Mouse (Mus musculus) fat pad, adult 2 months (tissue): ENCODE results near the gene Sigirr.

Experiments
- DNase-seq: peaks from one replicate; pipeline ENCODE4 v3.0.0-alpha.2; 2011; ENCODE audit warnings: low read depth, low spot score; ENCODE audit errors: extremely low read depth

The Sigirr gene

DNA sequence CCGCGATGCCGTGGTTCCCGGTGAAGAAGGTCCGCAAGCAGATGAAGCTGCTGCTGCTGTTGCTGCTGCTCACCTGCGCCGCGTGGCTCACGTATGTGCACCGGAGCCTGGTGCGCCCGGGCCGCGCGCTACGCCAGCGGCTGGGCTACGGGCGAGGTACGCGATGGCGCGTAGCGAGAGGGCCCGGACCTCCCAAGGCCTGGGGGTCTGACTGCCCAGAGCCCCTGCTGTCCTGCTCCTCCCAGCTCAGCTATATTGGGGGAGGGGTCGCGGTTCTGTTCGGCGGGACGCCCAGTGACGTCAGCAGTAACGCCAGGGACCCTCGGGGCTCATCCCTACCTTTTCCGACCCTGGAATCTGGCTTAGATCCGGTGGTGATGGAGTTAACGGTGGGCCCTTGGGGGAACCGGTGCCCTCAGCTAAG lies 39.1 kb downstream of the Sigirr start:
- no peak for DNase-seq

DNA sequence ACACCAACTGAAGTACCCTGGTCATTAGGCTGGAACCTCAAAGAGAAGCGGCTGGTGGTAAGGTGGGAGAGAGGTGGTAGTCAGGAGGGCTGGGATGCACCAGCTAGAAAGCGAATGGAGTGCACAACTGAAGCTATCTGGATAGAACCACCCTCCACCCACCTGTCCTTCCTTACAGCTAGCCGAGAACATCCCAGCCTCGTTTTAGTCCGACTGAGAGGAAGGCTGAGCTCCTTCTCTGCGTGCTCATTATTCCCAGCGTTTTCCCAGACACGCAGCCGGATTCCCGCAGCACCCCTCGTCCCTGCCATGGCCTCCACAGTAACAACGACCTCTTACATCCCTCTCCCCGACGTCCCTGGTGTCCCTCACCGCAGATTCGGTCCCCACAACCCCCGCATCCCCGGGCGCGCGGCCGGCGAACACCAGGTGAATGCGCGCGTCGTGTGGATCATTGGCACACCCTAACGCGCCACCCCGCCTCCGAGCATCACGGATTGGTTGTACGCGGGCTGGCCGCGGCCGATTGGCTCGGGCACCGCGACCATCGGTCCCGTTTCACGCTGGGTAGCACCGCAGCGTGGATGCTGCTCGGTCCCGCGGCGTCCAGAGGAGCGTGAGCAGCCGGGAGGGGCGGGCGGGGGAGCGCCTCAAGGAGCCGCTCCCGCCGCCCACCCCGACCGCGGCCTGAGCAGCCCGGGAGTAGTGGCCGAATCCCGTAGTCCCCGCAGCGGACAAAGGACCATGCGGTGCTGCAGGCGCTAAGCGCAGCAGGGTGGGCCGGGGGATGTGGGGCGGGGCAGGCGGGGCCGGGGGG lies 39.7 kb downstream of the Sigirr start, which contains the start of gene B4galnt4:
Gene B4galnt4, plus strand, starts transcription at position 679 of the 817 bp plus-strand sequence.
- DNase-seq, result no peak

DNA sequence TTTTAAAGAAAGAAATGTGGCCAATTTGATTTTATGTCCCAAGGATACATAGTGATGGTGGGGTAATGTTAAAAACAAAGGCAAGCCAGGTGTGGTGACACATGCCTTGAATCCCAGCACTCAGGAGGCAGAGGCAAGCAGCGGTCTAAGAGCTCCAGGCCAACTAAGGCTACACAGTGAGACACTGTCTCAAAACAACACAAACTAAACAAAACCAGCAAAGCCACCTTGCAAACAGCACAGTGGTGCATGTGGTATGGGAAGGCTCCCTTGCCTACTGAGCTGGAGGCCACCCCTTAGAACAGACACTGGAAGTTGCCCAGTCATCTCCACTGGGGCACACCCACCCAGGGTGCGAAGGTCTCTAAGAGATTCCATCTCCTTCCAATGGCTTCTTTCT lies 40.4 kb downstream of the Sigirr start:
- DNase-seq, result no peak

DNA sequence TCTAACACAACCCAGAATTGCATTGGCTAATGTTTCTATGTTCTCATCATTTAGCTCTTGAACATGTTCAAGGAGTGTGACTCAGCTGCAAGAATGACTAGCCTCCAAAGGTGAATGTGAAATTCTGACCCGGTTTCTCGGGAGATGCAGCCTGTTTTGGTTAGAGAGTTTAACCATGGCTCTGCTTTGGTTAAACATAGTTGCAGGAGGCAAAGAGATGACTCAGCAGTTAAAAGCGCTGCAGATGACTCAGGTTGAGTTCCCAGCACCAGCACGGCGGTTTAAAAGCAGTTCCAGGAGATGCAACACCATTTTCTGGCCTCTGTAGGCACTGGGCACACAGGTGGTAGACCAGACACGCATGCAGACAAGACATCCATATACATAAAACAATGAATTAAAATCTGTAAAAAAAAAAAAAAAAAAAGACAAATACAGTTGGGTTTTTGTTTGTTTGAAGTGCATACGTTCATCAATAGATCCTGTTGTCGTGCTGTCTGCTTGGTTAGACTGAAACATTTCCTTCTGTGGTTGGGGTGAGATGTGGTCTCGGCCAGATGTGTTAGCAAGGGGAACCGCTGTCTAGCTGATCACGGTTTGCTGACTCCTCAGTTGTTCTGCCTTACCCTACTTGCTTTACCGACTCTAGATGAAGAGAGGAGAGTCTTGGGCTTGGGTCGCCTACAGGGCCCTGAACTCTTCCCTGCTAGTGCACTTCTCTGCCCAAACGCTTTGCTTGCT lies 41.6 kb downstream of the Sigirr start:
- DNase-seq, result no peak

DNA sequence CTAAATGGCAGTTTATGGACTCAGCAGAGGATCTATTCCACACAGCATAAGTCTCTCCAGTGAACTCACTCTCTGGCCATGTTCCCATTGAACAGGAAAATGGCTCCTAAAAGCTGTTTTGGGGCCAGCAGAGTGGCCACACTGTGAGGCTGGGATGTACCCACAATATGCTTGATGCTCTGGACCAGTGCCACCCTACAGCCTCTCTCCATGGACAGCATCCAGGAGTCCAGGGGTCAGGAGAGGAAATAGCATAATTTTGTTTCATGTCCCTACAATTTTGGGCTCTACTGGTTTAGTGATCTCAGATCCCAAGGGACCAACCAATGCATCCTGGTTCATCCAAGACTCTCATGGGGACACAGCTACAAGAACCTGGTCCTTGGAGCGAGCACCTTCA lies 42.8 kb downstream of the Sigirr start:
- no peak for DNase-seq

DNA sequence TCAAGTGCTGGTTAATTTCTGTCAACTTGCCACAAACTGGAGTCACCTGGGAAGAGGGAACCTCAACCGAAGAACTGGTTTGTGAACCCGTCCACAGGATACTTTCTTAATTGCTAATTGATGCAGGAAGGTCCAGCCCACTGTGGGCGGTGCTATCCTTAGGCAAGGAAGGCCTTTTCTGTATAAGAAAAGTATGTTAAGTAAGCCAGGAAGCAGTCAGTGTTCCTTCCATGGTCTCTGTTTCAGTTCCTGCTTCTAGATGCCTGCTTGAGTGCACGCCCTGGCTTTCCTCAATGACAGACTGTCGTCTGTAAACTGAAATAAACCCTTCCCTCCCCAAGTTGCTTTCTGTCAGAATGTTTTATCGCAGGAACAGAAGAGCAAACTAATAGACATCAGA lies 43.4 kb downstream of the Sigirr start:
- no peak for DNase-seq

DNA sequence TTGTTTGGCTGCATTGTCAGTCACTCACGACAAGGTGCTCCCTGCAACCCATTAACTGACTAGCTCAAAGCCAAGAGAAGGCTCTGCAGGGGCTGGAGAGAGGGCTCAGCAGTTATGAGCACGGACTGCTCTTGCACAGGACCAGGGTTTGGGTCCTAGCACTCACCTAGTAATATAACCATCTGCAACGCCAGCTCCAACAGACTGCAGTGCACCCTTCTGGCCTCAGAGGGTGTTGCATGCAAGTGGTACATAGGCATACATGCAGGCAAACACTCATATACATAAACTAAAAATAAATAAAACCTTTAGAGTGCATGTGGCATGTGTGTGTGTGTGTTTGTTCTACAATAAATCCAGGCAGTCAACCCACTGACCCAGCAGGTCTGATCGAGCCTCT lies 44.6 kb downstream of the Sigirr start:
- DNase-seq, result no peak

DNA sequence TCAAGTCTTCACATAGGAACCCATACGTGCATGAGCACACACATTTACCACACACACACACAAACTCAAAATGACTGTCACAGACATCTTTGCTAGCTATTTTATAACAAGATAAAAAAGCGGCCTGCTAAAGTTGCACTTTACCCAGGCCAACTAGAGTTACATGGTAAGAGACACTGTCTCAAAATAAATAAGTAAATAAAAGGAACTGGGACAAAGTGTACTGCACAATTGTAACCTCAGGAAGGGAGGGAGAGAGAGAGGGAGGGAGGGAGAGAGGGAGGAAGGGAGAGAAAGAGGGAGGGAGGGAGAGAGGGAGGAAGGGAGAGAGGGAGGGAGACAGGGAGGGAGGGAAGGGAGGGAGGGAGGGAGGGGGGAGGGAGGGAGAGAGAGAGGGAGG lies 48.0 kb downstream of the Sigirr start:
- no peak for DNase-seq

DNA sequence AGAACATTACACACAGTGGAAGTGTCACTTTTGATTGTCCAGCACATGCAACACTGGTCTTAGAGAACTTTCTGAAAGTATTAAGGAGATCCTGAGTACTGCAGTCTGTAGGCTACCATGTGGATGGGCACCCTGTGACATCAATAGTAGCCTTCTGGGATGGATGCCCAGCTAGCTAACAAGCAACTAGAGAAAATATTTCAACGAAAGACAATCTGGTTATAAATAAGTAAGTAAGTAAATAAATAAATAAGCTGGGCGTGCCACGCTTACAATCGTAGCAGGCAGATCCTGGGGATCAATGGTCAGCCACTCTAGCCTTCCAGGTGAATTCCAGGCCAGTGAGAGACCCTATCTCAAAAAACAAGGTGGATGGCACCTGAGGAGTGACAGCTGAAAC lies 48.4 kb downstream of the Sigirr start:
- DNase-seq, result no peak

DNA sequence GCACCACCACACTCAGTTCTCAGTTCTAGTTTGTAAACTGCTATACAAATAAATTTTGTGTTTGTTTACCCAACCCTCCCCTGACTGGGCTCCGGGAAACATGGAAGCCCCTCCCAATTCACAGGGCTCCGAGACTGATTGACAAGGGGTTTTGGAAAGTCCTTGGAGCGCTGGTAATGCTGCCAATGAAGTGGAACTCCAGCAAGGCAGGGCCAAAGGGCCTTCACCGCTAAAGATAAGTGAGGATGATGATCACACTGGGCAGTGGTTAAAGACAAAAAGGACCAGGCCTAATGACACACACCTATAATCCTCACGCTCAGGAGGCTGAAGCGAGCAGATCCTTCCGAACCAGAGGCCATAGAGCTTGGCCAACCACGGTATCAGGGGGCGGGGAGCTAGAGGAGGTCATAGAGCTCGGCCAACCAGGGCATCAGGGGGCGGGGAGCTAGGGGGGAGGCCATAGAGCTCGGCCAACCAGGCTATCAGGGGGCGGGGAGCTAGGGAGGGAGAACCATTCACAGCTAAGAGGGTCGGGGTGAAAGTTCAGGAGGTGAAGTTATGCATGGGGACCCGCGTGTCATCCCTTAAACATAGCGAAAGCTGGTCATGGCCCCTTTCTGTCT lies 49.2 kb downstream of the Sigirr start:
- no peak for DNase-seq

DNA sequence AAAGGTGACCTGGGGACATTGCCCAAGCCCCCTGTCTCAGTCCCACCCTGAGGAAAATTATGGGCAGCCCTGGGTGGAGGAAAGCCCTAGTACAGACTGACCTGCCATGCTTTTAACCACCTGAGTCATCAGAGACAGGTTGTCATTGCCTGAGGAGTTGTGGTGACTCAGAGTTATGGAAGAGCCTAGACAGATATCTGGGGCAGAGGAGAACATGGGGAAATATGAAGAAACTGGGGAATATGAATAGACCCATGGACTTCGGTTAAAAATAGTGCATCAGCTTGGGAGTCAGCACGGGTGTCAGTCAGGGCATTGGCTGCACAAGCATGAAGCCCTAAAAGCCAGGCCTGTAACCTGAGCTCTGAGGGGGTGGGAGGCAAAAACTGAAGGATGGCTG lies 51.0 kb downstream of the Sigirr start:
- DNase-seq, result no peak

DNA sequence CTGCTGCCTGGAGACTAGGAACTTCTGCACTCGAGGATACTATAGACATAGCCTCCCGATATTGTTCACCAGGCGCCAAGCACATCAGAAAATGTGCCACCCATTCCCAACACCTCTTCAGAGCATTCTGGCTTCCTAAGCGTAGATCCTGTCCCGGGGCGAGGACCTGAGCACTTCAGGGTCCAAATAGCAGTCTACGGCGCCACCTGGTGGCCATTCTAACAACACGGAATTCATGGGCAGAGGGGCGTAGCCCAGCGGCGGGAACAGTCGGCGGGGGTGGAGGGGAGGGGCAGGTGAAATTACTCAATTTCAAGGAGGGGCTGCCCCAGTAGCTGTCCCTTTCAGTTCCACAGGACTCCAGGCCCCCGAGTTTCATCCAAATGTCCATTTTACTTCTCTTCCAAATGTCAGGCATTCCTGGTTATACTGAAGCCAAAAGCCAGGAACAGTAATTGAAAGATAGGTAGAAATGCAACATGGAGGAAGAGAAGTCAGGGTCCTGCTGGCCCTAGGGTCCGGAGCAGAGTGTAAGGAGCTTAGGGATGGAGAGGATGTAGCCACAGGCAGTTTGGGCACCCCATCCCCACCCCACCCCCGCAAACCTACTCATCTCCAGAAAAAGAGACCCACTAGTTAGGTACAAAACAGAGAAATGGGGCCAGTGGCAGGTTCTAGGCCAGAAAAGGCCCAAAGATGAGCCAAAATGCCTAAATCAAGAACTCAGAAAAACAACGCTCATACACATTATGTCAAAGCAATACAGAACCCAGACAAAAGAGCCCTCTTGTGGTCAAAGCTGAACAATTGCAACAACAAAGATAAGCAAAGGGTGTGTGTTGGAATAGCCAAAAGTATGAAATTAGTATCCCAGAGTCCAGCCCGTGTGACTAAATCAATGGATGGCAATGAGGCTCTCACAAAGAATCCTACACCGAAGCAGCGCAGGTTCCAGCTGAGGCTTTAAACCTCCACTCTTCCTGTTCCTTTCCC lies 51.9 kb downstream of the Sigirr start:
- no peak for DNase-seq

DNA sequence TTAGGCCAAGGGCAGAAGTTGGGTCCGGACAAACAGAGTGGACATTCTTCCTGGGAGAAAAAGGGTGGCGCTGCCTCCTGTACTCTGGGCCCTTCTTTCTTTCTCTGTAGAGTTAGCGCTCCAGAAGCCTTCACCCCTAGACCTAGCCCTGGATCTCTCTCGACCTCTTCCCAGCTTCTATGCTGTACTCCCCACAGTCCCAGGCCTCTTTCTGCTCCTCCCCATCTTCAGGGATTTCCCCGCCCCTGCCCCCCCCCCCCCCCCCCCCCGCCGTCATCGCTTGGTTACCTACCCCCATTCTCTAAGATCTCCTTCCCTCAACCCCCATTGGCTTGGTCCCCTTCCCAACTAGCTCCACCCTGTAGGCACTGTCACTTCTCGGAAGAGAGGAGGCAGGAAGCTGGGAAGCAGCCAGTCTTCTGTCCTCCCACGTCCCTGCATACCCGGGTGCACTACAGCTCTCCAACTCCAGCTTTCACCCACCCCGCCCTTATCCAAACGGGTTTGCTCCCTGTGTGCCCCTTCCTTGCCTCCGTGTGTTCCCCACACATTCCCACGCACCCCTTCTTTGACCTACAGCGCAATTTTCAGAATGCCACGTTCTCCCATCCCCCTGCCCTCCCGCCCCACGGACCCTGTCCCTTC lies 52.7 kb downstream of the Sigirr start:
- DNase-seq, result no peak

DNA sequence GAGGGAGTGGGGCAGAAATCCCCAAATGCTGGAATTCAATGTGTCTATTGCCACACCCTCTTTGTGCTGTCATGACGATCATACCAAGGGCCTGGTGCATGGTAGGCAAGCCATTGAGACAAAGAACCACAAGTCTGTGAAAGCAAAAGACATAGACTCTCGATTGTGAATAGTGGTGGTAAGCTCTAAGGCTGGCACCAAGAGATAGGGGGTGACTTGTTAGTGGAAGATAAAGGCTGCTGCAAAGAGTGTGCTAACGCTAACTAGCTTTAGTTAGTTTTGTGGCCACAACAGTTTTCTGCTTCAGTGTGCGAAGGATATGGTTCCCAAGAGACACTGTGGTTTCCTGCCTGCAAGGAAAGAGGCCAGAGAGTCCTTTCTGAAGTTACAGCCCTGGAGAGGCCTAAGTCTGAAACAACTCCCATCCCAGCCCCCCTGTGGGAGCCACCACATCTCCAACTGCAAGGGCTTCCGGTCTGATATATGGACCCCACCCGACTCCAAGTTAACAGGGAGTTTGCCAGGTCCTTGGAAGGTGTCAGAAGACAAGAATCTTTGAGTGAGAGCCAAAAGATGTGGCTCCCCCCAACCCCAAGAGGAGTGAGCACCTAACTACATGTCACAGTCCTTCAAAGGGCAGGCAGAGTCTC lies 53.3 kb downstream of the Sigirr start:
- no peak for DNase-seq

DNA sequence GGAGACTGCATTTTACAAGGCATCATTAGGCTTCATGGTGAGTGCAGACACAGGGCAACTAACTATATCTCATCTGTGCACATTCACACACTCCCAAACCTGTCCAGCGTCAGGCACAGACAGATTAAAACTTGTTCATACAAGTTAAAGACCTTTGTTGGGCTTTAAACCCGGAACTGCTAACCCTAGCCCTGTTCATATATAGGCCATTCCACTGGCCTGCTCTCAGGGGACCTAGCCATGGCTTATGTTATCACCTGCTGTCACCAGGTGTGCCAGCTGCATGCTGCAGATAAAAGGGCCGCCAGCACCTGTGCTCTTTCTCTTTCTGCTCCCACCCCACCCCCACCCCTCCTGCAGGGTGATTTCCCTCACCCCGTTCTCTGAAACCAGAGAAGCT lies 57.8 kb downstream of the Sigirr start:
- DNase-seq, result no peak

DNA sequence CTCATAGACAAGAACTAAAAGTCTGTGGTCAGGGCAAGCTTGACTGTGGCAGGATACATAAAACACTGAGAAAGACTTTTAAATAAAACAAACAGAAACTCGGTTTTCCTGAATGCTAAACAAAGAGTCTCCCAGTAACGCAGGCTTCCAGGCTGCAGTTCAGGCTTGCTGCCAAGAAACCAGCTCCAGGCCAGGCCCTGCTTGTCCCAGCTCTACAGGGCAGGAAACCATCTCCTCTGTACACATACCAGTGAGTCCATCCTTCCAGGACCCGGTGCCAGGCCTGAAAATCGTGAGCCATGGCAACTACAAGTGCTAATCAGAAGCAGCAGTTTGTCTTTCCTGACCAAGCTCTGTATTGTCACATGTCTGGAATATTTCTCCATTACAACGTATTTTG lies 58.7 kb downstream of the Sigirr start:
- no peak for DNase-seq
